8 mouse cellular contexts compared by ENCODE assay signal in genomic region chr1:167270342-167271111, GRCm38 (mm10). TPM values are rescaled to one million over a fixed set of nuclear protein-coding genes. Genes with fewer than 3 reads are reported as not detected.
DNase-seq lines count a peak whose midpoint lies in the region; ATAC-seq and TF ChIP-seq lines count a peak whose summit lies in the region.

No protein-coding gene starts in this region.

- no peak for TF ChIP-seq CTCF in liver, embryonic 14.5 days (IDR thresholded peaks at IDR 0.05; ENCODE audit: low read depth)

- no peak for ATAC-seq in liver, embryonic 11.5 days (replicated peaks; ENCODE audit: low FRiP score)
- peak; percentile 45 for ATAC-seq in heart, embryonic 16.5 days (replicated peaks; ENCODE audit: extremely low read depth, insufficient read depth, low FRiP score)
- peak; percentile 44 for ATAC-seq in liver, embryonic 14.5 days (ENCODE audit: insufficient read depth)
- ATAC-seq in neural tube, embryonic 15.5 days (ENCODE audit: low FRiP score), result peak; percentile 51

- H3K9ac ChIP-seq in liver, embryonic 11.5 days (ENCODE audit: low read depth, low read length), result peak overlapping the region; percentile 22; the same call in 1 of the 2 replicates
- H3K9ac ChIP-seq in heart, embryonic 16.5 days (ENCODE audit: low read length), result peak overlapping the region; percentile 57
- no peak overlapping the region; the same call in 1 of the 2 replicates for H3K9ac ChIP-seq in liver, embryonic 14.5 days (replicated peaks)
- 0 out of 2 replicates have a peak overlapping the region, but pooled peaks have one; percentile 36 for H3K9ac ChIP-seq in neural tube, embryonic 15.5 days (replicated peaks)

- no peaks in the 10 kb centered on the region for H3K27me3 ChIP-seq in liver, embryonic 11.5 days (replicated peaks; ENCODE audit: control insufficient read depth, insufficient read depth, low read length)
- H3K27me3 ChIP-seq in heart, embryonic 16.5 days (ENCODE audit: control insufficient read depth, insufficient read depth, low read length), result no peaks in the 10 kb centered on the region
- no peaks in the 10 kb centered on the region for H3K27me3 ChIP-seq in liver, embryonic 14.5 days (ENCODE audit: control insufficient read depth, insufficient read depth, low read length)
- H3K27me3 ChIP-seq in neural tube, embryonic 15.5 days (replicated peaks), result no peaks in the 10 kb centered on the region

- H3K4me1 ChIP-seq in liver, embryonic 11.5 days (replicated peaks; ENCODE audit: control insufficient read depth, insufficient read depth, low read length), result peaks cover 75% of the 10 kb centered on the region
- peaks cover 61% of the 10 kb centered on the region for H3K4me1 ChIP-seq in heart, embryonic 16.5 days (ENCODE audit: control insufficient read depth, insufficient read depth, low read length)
- peaks cover 54 to 67% of the 10 kb centered on the region in 2 experiments for H3K4me1 ChIP-seq in liver, embryonic 14.5 days (replicated peaks; ENCODE audit: control insufficient read depth in 2 of 2, insufficient read depth in 2 of 2, low read length in 1 of 2)
- peaks cover 45% of the 10 kb centered on the region for H3K4me1 ChIP-seq in neural tube, embryonic 15.5 days

- H3K4me2 ChIP-seq in liver, embryonic 11.5 days, result peak overlapping the region; percentile 56
- H3K4me2 ChIP-seq in heart, embryonic 16.5 days (ENCODE audit: low read depth, low read length), result peak overlapping the region; percentile 54
- peak overlapping the region; percentile 64 for H3K4me2 ChIP-seq in liver, embryonic 14.5 days (ENCODE audit: low read depth)
- peak overlapping the region; percentile 54 for H3K4me2 ChIP-seq in neural tube, embryonic 15.5 days

- no peak for DNase-seq in liver, embryonic 11.5 days (ENCODE audit: low spot score)
- no peak for DNase-seq in liver
- peak; percentile 70 for DNase-seq in cerebellum, adult 9-11 months
- no peak for DNase-seq in liver, embryonic 14.5 days (ENCODE audit: low read depth in 3 of 3, low spot score in 3 of 3)
- DNase-seq in left cerebral cortex, postnatal 14 days (ENCODE audit: low spot score in 2 of 2), result no peak
- DNase-seq in layer of hippocampus, adult 8-10 months (ENCODE audit: low spot score in 2 of 2), result no peak

- TF ChIP-seq EP300 in liver, embryonic 14.5 days (IDR thresholded peaks at IDR 0.05; ENCODE audit: low read depth), result no peak

- H3K36me3 ChIP-seq in liver, embryonic 11.5 days (ENCODE audit: control insufficient read depth, insufficient read depth, low read length), result peaks cover 3% of the 10 kb centered on the region
- H3K36me3 ChIP-seq in heart, embryonic 16.5 days (ENCODE audit: control insufficient read depth, insufficient read depth), result no peaks in the 10 kb centered on the region
- no peaks in the 10 kb centered on the region for H3K36me3 ChIP-seq in liver, embryonic 14.5 days (replicated peaks; ENCODE audit: control insufficient read depth, insufficient read depth, low read depth)
- H3K36me3 ChIP-seq in neural tube, embryonic 15.5 days, result no peaks in the 10 kb centered on the region

- 0 out of 2 replicates have a peak overlapping the region, but pooled peaks have one; percentile 10 for H3K4me3 ChIP-seq in liver, embryonic 11.5 days (ENCODE audit: low read depth, low read length)
- H3K4me3 ChIP-seq in heart, embryonic 16.5 days (ENCODE audit: low read length), result peak overlapping the region; percentile 37
- H3K4me3 ChIP-seq in liver, embryonic 14.5 days (ENCODE audit: insufficient read depth in 1 of 2, low read depth in 2 of 2, low read length in 2 of 2), result no peak overlapping the region; a peak in 1 of 4 replicates
- peak overlapping the region; percentile 16 for H3K4me3 ChIP-seq in neural tube, embryonic 15.5 days (replicated peaks)

- no peaks in the 10 kb centered on the region for H3K9me3 ChIP-seq in liver, embryonic 11.5 days (ENCODE audit: control insufficient read depth, low read length)
- H3K9me3 ChIP-seq in heart, embryonic 16.5 days (replicated peaks; ENCODE audit: control insufficient read depth, low read length), result no peaks in the 10 kb centered on the region
- H3K9me3 ChIP-seq in liver, embryonic 14.5 days (ENCODE audit: control insufficient read depth, low read length), result no peaks in the 10 kb centered on the region
- H3K9me3 ChIP-seq in neural tube, embryonic 15.5 days (replicated peaks), result no peaks in the 10 kb centered on the region

- intact Hi-C loops in left cerebral cortex, postnatal 14 days (cut with DNase I), result no loop called here

- H3K27ac ChIP-seq in liver, embryonic 11.5 days (ENCODE audit: low read depth, low read length), result peak overlapping the region; percentile 87
- H3K27ac ChIP-seq in heart, embryonic 16.5 days (ENCODE audit: low read length), result peak overlapping the region; percentile 97
- H3K27ac ChIP-seq in liver, embryonic 14.5 days, result peak overlapping the region; percentile 86
- peak overlapping the region; percentile 70 for H3K27ac ChIP-seq in neural tube, embryonic 15.5 days (replicated peaks)

- 27% methylated on average over 19 of the region's 19 CpGs for WGBS in liver, embryonic 11.5 days
- 9% methylated on average over 19 of the region's 19 CpGs for WGBS in heart, embryonic 16.5 days
- WGBS in liver, embryonic 14.5 days (ENCODE audit: insufficient replicate concordance), result 27% methylated on average over 19 of the region's 19 CpGs
- WGBS in neural tube, embryonic 15.5 days, result 6% methylated on average over 19 of the region's 19 CpGs

RNA-seq across cellular contexts. Expression of gene Uck2, which starts 14.6 kb away (rescaled TPM):
- polyA plus RNA-seq in liver, embryonic 11.5 days (2014; fragmentation: Nextera tagmentation; extraction: Ambion mirVana), result 144 and 156 TPM in 2 replicates
- 51.4 and 68.8 TPM in 2 replicates for polyA plus RNA-seq in heart, embryonic 16.5 days (2015; fragmentation: Nextera tagmentation; extraction: Ambion mirVana)
- 15.3 and 17.6 TPM in 2 replicates for polyA plus RNA-seq in liver, embryonic 14.5 days (2012; rRNA removed)
- 42.6 and 43.4 TPM in 2 replicates for polyA plus RNA-seq in liver, embryonic 14.5 days (2014; fragmentation: Nextera tagmentation; extraction: Ambion mirVana)
- polyA plus RNA-seq in neural tube, embryonic 15.5 days (2015; fragmentation: Nextera tagmentation; extraction: Ambion mirVana), result 46.6 and 75.5 TPM in 2 replicates
- 10 to 100 TPM; 74.1 to 81.2 TPM for total RNA-seq in left cerebral cortex, postnatal 14 days (2021)
- total RNA-seq in layer of hippocampus, adult 8-10 months (2022), result 10 to 100 TPM; 34.8 to 37.7 (median 36.7) TPM

RNA-seq across cellular contexts. Expression of gene Tmco1, which starts 37.7 kb away (rescaled TPM):
- polyA plus RNA-seq in liver, embryonic 11.5 days (2014; fragmentation: Nextera tagmentation; extraction: Ambion mirVana), result 104 and 116 TPM in 2 replicates
- polyA plus RNA-seq in heart, embryonic 16.5 days (2015; fragmentation: Nextera tagmentation; extraction: Ambion mirVana), result 85.3 and 99.1 TPM in 2 replicates
- 33.4 and 43.4 TPM in 2 replicates for polyA plus RNA-seq in liver, embryonic 14.5 days (2012; rRNA removed)
- polyA plus RNA-seq in liver, embryonic 14.5 days (2014; fragmentation: Nextera tagmentation; extraction: Ambion mirVana), result 64.1 and 65.4 TPM in 2 replicates
- polyA plus RNA-seq in neural tube, embryonic 15.5 days (2015; fragmentation: Nextera tagmentation; extraction: Ambion mirVana), result 76.2 and 79.1 TPM in 2 replicates
- total RNA-seq in left cerebral cortex, postnatal 14 days (2021), result 10 to 100 TPM; 44.0 to 46.4 TPM
- total RNA-seq in layer of hippocampus, adult 8-10 months (2022), result 10 to 100 TPM; 44.8 to 62.1 (median 51.2) TPM

Comparison
In these comparisons a context has a peak if more than half of its experiments do, and no peak if none do; other contexts are left out.
1. H3K4me3 ChIP-seq: peak in liver, embryonic 11.5 days (single experiment), heart, embryonic 16.5 days (single experiment) and neural tube, embryonic 15.5 days (single experiment); none in liver, embryonic 14.5 days (0 of 2).
2. Peak in every context shown above with its lines, with median percentiles within 50 percentile points of each other: H3K27ac ChIP-seq and H3K4me2 ChIP-seq.